Mouse (Mus musculus) liver, embryonic 12.5 days (tissue): ENCODE results near the gene Ifitm5. TPM values are rescaled to one million over a fixed set of nuclear protein-coding genes. Genes with fewer than 3 reads are reported as not detected.

ENCODE experiments used
- ATAC-seq: fragments of 200-750 bp; cut with Nextera tagmentation; 2 replicates; pipeline ENCODE4 v1.8.0; 2017; ENCODE audit warnings: moderate number of reproducible peaks, mild to moderate bottlenecking, moderate library complexity
- H3K27ac ChIP-seq: fragments of 300-500 bp; sonication (generic); 2 replicates; pipeline ENCODE4 v1.5.1; 2016; ENCODE audit warnings: mild to moderate bottlenecking
- H3K27me3 ChIP-seq: fragments of 300-500 bp; sonication (generic); replicated peaks from 2 replicates; pipeline ENCODE4 v1.6.1; 2016; ENCODE audit warnings: mild to moderate bottlenecking, moderate library complexity
- H3K36me3 ChIP-seq: fragments of 300-500 bp; sonication (generic); 2 replicates; pipeline ENCODE4 v1.6.1; 2016; ENCODE audit warnings: mild to moderate bottlenecking, moderate library complexity
- H3K4me1 ChIP-seq: fragments of 300-500 bp; sonication (generic); 2 replicates; pipeline ENCODE4 v1.6.1; 2016
- H3K4me2 ChIP-seq: fragments of 300-500 bp; sonication (generic); 2 replicates; pipeline ENCODE4 v1.6.1; 2016; ENCODE audit warnings: mild to moderate bottlenecking, moderate library complexity
- H3K4me3 ChIP-seq: fragments of 300-500 bp; sonication (generic); 2 replicates; pipeline ENCODE4 v1.5.1; 2016; ENCODE audit warnings: mild to moderate bottlenecking, moderate library complexity
- H3K9ac ChIP-seq: fragments of 300-500 bp; sonication (generic); 2 replicates; pipeline ENCODE4 v1.6.1; 2016; ENCODE audit warnings: mild to moderate bottlenecking, moderate library complexity
- H3K9me3 ChIP-seq: fragments of 300-500 bp; sonication (generic); replicated peaks from 2 replicates; pipeline ENCODE4 v1.6.1; 2016; ENCODE audit warnings: mild to moderate bottlenecking, moderate library complexity
- WGBS: fragments of 180-500 bp; shearing (Covaris S2); methylation state at CpG from one replicate; pipeline ENCODE4 v1.1.7; 2016; ENCODE audit not compliant: insufficient replicate concordance; 5-methylcytosine and 5-hydroxymethylcytosine counted together
- polyA plus RNA-seq: library from polyadenylated mRNA; unstranded; fragments of >200 nt; fragmentation: Nextera tagmentation; extraction: Ambion mirVana; gene quantifications from 2 replicates; pipeline ENCODE4 v1.2.1, GENCODE M21; 2016

Ifitm5 gene
- polyA plus RNA-seq, 1 experiment from 2014 or later: 0.99 TPM

GRCm38 (mm10) chr7:140959181-140959901 lies 9.2 kb upstream of the Ifitm5 start:
- Histone ChIP-seq H3K4me1 (peaks cover 38% of the 10 kb centered on the region), H3K27ac (no peak overlapping the region), H3K4me2 (no peak overlapping the region), H3K9ac (no peak overlapping the region), H3K27me3 (no peaks in the 10 kb centered on the region), H3K9me3 (no peaks in the 10 kb centered on the region), H3K4me3 (no peak overlapping the region), H3K36me3 (no peaks in the 10 kb centered on the region)
- WGBS: 9% methylated on average over 9 of the region's 9 CpGs
- no peak for ATAC-seq

- Histone ChIP-seq H3K27me3 (no peaks in the 10 kb centered on the region), H3K4me3 (no peak overlapping the region), H3K36me3 (peaks cover 7% of the 10 kb centered on the region; the same call in 1 of the 2 replicates), H3K27ac (peak overlapping the region; percentile 79), H3K9me3 (no peaks in the 10 kb centered on the region), H3K4me1 (peaks cover 61% of the 10 kb centered on the region), H3K9ac (no peak overlapping the region), H3K4me2 (peak overlapping the region; percentile 66)
- WGBS: 65% methylated on average over 6 of the region's 6 CpGs
- ATAC-seq: no peak
Measured at GRCm38 (mm10) chr7:140956556-140956869, 6.4 kb upstream of the Ifitm5 start.

GRCm38 (mm10) chr7:140955758-140956555 lies 5.9 kb upstream of the Ifitm5 start, which contains the start of the genes Gm45717 and Ifitm2:
Gm45717 (minus strand) TSS chr7:140955937.
Ifitm2 (minus strand) TSS chr7:140955987.
- peak within 1 kb of the TSS; percentile 79 for H3K27ac ChIP-seq

GRCm38 (mm10) chr7:140955342-140955741 lies 5.3 kb upstream of the Ifitm5 start:
- Histone ChIP-seq H3K9me3 (no peaks in the 10 kb centered on the region), H3K4me2 (peak overlapping the region; percentile 66), H3K4me1 (peaks cover 73% of the 10 kb centered on the region), H3K36me3 (peaks cover 7% of the 10 kb centered on the region; the same call in 1 of the 2 replicates), H3K27ac (peak overlapping the region; percentile 79), H3K27me3 (no peaks in the 10 kb centered on the region), H3K9ac (peak overlapping the region; percentile 59), H3K4me3 (peak overlapping the region; percentile 57)
- peak; percentile 33 for ATAC-seq
- 8% methylated on average over 17 of the region's 17 CpGs for WGBS

More at GRCm38 (mm10) chr7:140955758-140956555, 5.9 kb upstream of the Ifitm5 start, which contains the start of the genes Gm45717 and Ifitm2:
- peak within 1 kb of the TSS; percentile 66 for H3K4me2 ChIP-seq
- peak within 1 kb of the TSS; percentile 59 for H3K9ac ChIP-seq
- ATAC-seq: peak; percentile 71
- 19% methylated on average over 11 of the region's 11 CpGs for WGBS
- peaks cover 7% of the 10 kb centered on the region; the same call in 1 of the 2 replicates for H3K36me3 ChIP-seq
- H3K4me3 ChIP-seq: peak within 1 kb of the TSS; percentile 57
- peaks cover 67% of the 10 kb centered on the region for H3K4me1 ChIP-seq
- no peaks in the 10 kb centered on the region for H3K9me3 ChIP-seq
- no peaks in the 10 kb centered on the region for H3K27me3 ChIP-seq

- no peak for ATAC-seq
- WGBS: 10% methylated on average over 9 of the region's 9 CpGs
- H3K9ac ChIP-seq: peak overlapping the region; percentile 59; the same call in 1 of the 2 replicates
Measured at GRCm38 (mm10) chr7:140954733-140955071, 4.6 kb upstream of the Ifitm5 start.

GRCm38 (mm10) chr7:140953800-140954732 lies 4.0 kb upstream of the Ifitm5 start:
- ATAC-seq: no peak
- Histone ChIP-seq H3K9ac (0 out of 2 replicates have a peak overlapping the region, but pooled peaks have one; percentile 1), H3K4me2 (peak overlapping the region; percentile 66), H3K36me3 (peaks cover 12% of the 10 kb centered on the region), H3K27me3 (no peaks in the 10 kb centered on the region), H3K4me3 (peak overlapping the region; percentile 57), H3K9me3 (no peaks in the 10 kb centered on the region), H3K4me1 (peaks cover 68% of the 10 kb centered on the region), H3K27ac (peak overlapping the region; percentile 3; the same call in 1 of the 2 replicates)
- 44% methylated on average over 15 of the region's 15 CpGs for WGBS

More at GRCm38 (mm10) chr7:140954733-140955071, 4.6 kb upstream of the Ifitm5 start:
- Histone ChIP-seq H3K4me1 (peaks cover 74% of the 10 kb centered on the region), H3K9me3 (no peaks in the 10 kb centered on the region), H3K36me3 (peaks cover 7% of the 10 kb centered on the region; the same call in 1 of the 2 replicates), H3K27ac (peak overlapping the region; percentile 79), H3K4me3 (peak overlapping the region; percentile 57), H3K4me2 (peak overlapping the region; percentile 66), H3K27me3 (no peaks in the 10 kb centered on the region)

GRCm38 (mm10) chr7:140953133-140953532 lies 3.0 kb upstream of the Ifitm5 start:
- Histone ChIP-seq H3K4me3 (no peak overlapping the region), H3K4me2 (peak overlapping the region; percentile 66), H3K9me3 (no peaks in the 10 kb centered on the region), H3K4me1 (peaks cover 72% of the 10 kb centered on the region), H3K36me3 (peaks cover 21% of the 10 kb centered on the region), H3K27ac (no peak overlapping the region), H3K27me3 (no peaks in the 10 kb centered on the region), H3K9ac (no peak overlapping the region)
- no peak for ATAC-seq
- WGBS: 53% methylated on average over 11 of the region's 11 CpGs

GRCm38 (mm10) chr7:140952441-140952840 lies 2.4 kb upstream of the Ifitm5 start:
- Histone ChIP-seq H3K27ac (no peak overlapping the region), H3K9ac (no peak overlapping the region), H3K9me3 (no peaks in the 10 kb centered on the region), H3K27me3 (no peaks in the 10 kb centered on the region), H3K4me1 (peaks cover 78% of the 10 kb centered on the region), H3K4me3 (no peak overlapping the region), H3K4me2 (no peak overlapping the region), H3K36me3 (peaks cover 28% of the 10 kb centered on the region)
- ATAC-seq: no peak
- WGBS: 69% methylated on average over 7 of the region's 7 CpGs

GRCm38 (mm10) chr7:140951765-140952164 lies 1.7 kb upstream of the Ifitm5 start:
- Histone ChIP-seq H3K4me2 (no peak overlapping the region), H3K9ac (no peak overlapping the region), H3K4me1 (peaks cover 79% of the 10 kb centered on the region), H3K4me3 (no peak overlapping the region), H3K27ac (no peak overlapping the region), H3K9me3 (no peaks in the 10 kb centered on the region), H3K36me3 (peaks cover 33% of the 10 kb centered on the region), H3K27me3 (no peaks in the 10 kb centered on the region)
- ATAC-seq: no peak
- 57% methylated on average over 6 of the region's 6 CpGs for WGBS

GRCm38 (mm10) chr7:140951051-140951450 lies 960 bp upstream of the Ifitm5 start:
- Histone ChIP-seq H3K9me3 (no peaks in the 10 kb centered on the region), H3K36me3 (peaks cover 40% of the 10 kb centered on the region), H3K4me1 (peaks cover 79% of the 10 kb centered on the region), H3K4me3 (no peak overlapping the region), H3K27me3 (no peaks in the 10 kb centered on the region), H3K9ac (no peak overlapping the region), H3K4me2 (no peak overlapping the region), H3K27ac (no peak overlapping the region)
- no peak for ATAC-seq
- 75% methylated on average over 8 of the region's 8 CpGs for WGBS

GRCm38 (mm10) chr7:140949255-140949654 lies 836 bp downstream of the Ifitm5 start:
- Histone ChIP-seq H3K9ac (no peak overlapping the region), H3K36me3 (peaks cover 53% of the 10 kb centered on the region), H3K27ac (no peak overlapping the region), H3K4me2 (no peak overlapping the region), H3K27me3 (no peaks in the 10 kb centered on the region), H3K9me3 (no peaks in the 10 kb centered on the region), H3K4me3 (no peak overlapping the region), H3K4me1 (peaks cover 66% of the 10 kb centered on the region)
- ATAC-seq: no peak
- WGBS: 70% methylated on average over 6 of the region's 6 CpGs
